Mouse (Mus musculus): ENCODE results near the gene Cd59b. TPM values are rescaled to one million over a fixed set of nuclear protein-coding genes. Genes with fewer than 3 reads are reported as not detected.

Gene Cd59b
- polyA plus RNA-seq, 1 experiment from 2014 or later, result 6.8 TPM

DNA sequence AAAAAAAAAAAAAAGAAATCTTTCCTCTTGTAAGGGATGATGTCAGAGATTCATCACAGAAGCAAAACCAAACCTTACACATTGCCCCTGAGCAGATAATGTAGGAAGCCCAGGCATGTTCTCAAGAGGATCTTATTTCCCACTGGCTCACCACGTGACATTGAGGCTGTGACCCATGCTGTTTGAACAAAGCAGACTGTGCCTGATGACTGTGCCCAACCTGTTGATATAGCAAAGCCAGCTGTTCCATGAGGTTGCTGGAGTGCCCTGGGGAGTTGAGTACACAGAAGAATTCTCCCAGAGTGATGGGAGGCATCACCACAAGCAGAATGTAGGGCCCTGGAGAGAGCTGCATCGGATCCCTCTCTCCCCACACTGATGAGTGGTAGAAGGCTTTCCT, 66.3 kb downstream of the Cd59b start:
- Histone ChIP-seq H3K27me3 (replicated peaks) (no peaks in the 10 kb centered on the region), H3K27ac (no peak overlapping the region), H3K4me1 (no peaks in the 10 kb centered on the region), H3K4me2 (no peak overlapping the region), H3K9ac (no peak overlapping the region), H3K9me3 (no peaks in the 10 kb centered on the region), H3K36me3 (no peaks in the 10 kb centered on the region), H3K4me3 (replicated peaks) (no peak overlapping the region)
- WGBS, result 70% methylated on average over 2 of the region's 2 CpGs
- no peak for ATAC-seq (ENCODE audit: insufficient read depth, low FRiP score, low read depth)

Other genes starting within 250 kb of the Cd59b start
- gene Lmo2, start 111.9 kb upstream of the Cd59b start, polyA plus RNA-seq (2015; fragmentation: Nextera tagmentation; extraction: Ambion mirVana), result 19.5 and 27.1 TPM in 2 replicates
- 55.4 and 56.0 TPM in 2 replicates for gene Fbxo3, start 42.1 kb upstream of the Cd59b start, polyA plus RNA-seq (2015; fragmentation: Nextera tagmentation; extraction: Ambion mirVana)
- gene 4931422A03Rik, start 41.5 kb upstream of the Cd59b start, polyA plus RNA-seq (2015; fragmentation: Nextera tagmentation; extraction: Ambion mirVana), result 2.4 and 3.1 TPM in 2 replicates
- gene Gm10912, start 4.0 kb upstream of the Cd59b start, polyA plus RNA-seq (2015; fragmentation: Nextera tagmentation; extraction: Ambion mirVana), result 0.10 TPM in 1 of 2 replicates, not detected in the other
- not detected in 2 replicates for gene Gm10799, start 1.3 kb upstream of the Cd59b start, polyA plus RNA-seq (2015; fragmentation: Nextera tagmentation; extraction: Ambion mirVana)
- gene Cd59a, start 26.0 kb downstream of the Cd59b start, polyA plus RNA-seq (2015; fragmentation: Nextera tagmentation; extraction: Ambion mirVana), result 31.2 and 33.4 TPM in 2 replicates
- gene A930018P22Rik, start 52.9 kb downstream of the Cd59b start, polyA plus RNA-seq (2015; fragmentation: Nextera tagmentation; extraction: Ambion mirVana), result 0.17 and 0.22 TPM in 2 replicates

Measured in stomach, embryonic 15.5 days (tissue).